ENCODE assay signal across 9 mouse cellular contexts in genomic region chr17:5377151-5377929, GRCm38 (mm10). TPM values are rescaled to one million over a fixed set of nuclear protein-coding genes. Genes with fewer than 3 reads are reported as not detected.
DNase-seq lines count a peak whose midpoint lies in the region; ATAC-seq and TF ChIP-seq lines count a peak whose summit lies in the region.
"Had no signal": no experiment of that assay in that cellular context is flagged by ENCODE, and none has a peak within 500 bp of the region (broad histone marks: within the 10 kb centered on the region; RNA-seq: fewer than 3 reads in every experiment).

No protein-coding gene starts in this region.

- H3K4me1 ChIP-seq in forebrain, embryonic 13.5 days = peaks cover 14% of the 10 kb centered on the region
- no peaks in the 10 kb centered on the region for H3K4me1 ChIP-seq in forebrain, embryonic 11.5 days (replicated peaks; ENCODE audit: control insufficient read depth, insufficient read depth, low read length)
- H3K4me1 ChIP-seq in midbrain, embryonic 11.5 days (ENCODE audit: control insufficient read depth, insufficient read depth, low read length) = peaks cover 4% of the 10 kb centered on the region
- H3K4me1 ChIP-seq in midbrain, postnatal 0 days (ENCODE audit: insufficient read depth, low read length) = peaks cover 4% of the 10 kb centered on the region; the same call in 1 of the 2 replicates
- peaks cover 14% of the 10 kb centered on the region for H3K4me1 ChIP-seq in hindbrain, embryonic 13.5 days (replicated peaks)
- H3K4me1 ChIP-seq in midbrain, embryonic 16.5 days (ENCODE audit: control insufficient read depth, insufficient read depth, low read length) = peaks cover 13% of the 10 kb centered on the region
- no peaks in the 10 kb centered on the region for H3K4me1 ChIP-seq in thymus, adult 2 months (replicated peaks; ENCODE audit: control insufficient read depth, insufficient read depth, low read length)

- DNase-seq in forebrain, embryonic 11.5 days (ENCODE audit: low spot score) = no peak
- DNase-seq in midbrain, embryonic 11.5 days (ENCODE audit: low spot score, missing footprints) = no peak
- DNase-seq in midbrain, postnatal 0 days (ENCODE audit: low spot score) = no peak
- no peak for DNase-seq in heart, postnatal 4 days
- no peak for DNase-seq in thymus, adult 2 months

- TF ChIP-seq CTCF in midbrain, postnatal 0 days (IDR thresholded peaks at IDR 0.05) = no peak
- no peak for TF ChIP-seq CTCF in thymus, adult 2 months (IDR thresholded peaks at IDR 0.05; ENCODE audit: borderline replicate concordance, control insufficient read depth, extremely low read depth, insufficient read depth, low read length, poor library complexity)

- no peaks in the 10 kb centered on the region for H3K36me3 ChIP-seq in forebrain, embryonic 13.5 days (ENCODE audit: poor library complexity, severe bottlenecking)
- no peaks in the 10 kb centered on the region for H3K36me3 ChIP-seq in forebrain, embryonic 11.5 days (ENCODE audit: control insufficient read depth, insufficient read depth, low read length)
- no peaks in the 10 kb centered on the region for H3K36me3 ChIP-seq in midbrain, embryonic 11.5 days (ENCODE audit: control insufficient read depth, insufficient read depth, low read length)
- no peaks in the 10 kb centered on the region for H3K36me3 ChIP-seq in midbrain, postnatal 0 days (ENCODE audit: insufficient read depth, low read length)
- H3K36me3 ChIP-seq in hindbrain, embryonic 13.5 days = no peaks in the 10 kb centered on the region
- no peaks in the 10 kb centered on the region for H3K36me3 ChIP-seq in midbrain, embryonic 16.5 days (ENCODE audit: control insufficient read depth, insufficient read depth, low read length)
- no peaks in the 10 kb centered on the region for H3K36me3 ChIP-seq in thymus, adult 2 months (ENCODE audit: control insufficient read depth, insufficient read depth, low read length)

- H3K9me3 ChIP-seq in forebrain, embryonic 13.5 days (replicated peaks) = no peaks in the 10 kb centered on the region
- no peaks in the 10 kb centered on the region for H3K9me3 ChIP-seq in forebrain, embryonic 11.5 days (ENCODE audit: control insufficient read depth, low read length)
- no peaks in the 10 kb centered on the region for H3K9me3 ChIP-seq in midbrain, embryonic 11.5 days (ENCODE audit: control insufficient read depth, low read length)
- H3K9me3 ChIP-seq in midbrain, postnatal 0 days (ENCODE audit: low read length) = no peaks in the 10 kb centered on the region
- no peaks in the 10 kb centered on the region for H3K9me3 ChIP-seq in hindbrain, embryonic 13.5 days
- no peaks in the 10 kb centered on the region for H3K9me3 ChIP-seq in midbrain, embryonic 16.5 days (replicated peaks; ENCODE audit: control insufficient read depth, low read length, poor library complexity, severe bottlenecking)

- no peak overlapping the region for H3K4me3 ChIP-seq in forebrain, embryonic 13.5 days
- H3K4me3 ChIP-seq in forebrain, embryonic 11.5 days (ENCODE audit: low read depth, low read length) = no peak overlapping the region
- H3K4me3 ChIP-seq in midbrain, embryonic 11.5 days (ENCODE audit: low read depth, low read length) = no peak overlapping the region
- no peak overlapping the region for H3K4me3 ChIP-seq in midbrain, postnatal 0 days (ENCODE audit: low read depth, low read length)
- no peak overlapping the region for H3K4me3 ChIP-seq in hindbrain, embryonic 13.5 days
- no peak overlapping the region for H3K4me3 ChIP-seq in midbrain, embryonic 16.5 days (ENCODE audit: low read depth, low read length)
- no peak overlapping the region for H3K4me3 ChIP-seq in thymus, adult 2 months (ENCODE audit: control insufficient read depth, insufficient read depth, low read length)

- peak overlapping the region; percentile 27 for H3K4me2 ChIP-seq in forebrain, embryonic 13.5 days
- no peak overlapping the region for H3K4me2 ChIP-seq in forebrain, embryonic 11.5 days (ENCODE audit: low read depth, low read length, severe bottlenecking)
- H3K4me2 ChIP-seq in midbrain, embryonic 11.5 days = no peak overlapping the region
- no peak overlapping the region for H3K4me2 ChIP-seq in midbrain, postnatal 0 days (ENCODE audit: low read depth, low read length, poor library complexity, severe bottlenecking)
- H3K4me2 ChIP-seq in hindbrain, embryonic 13.5 days = peak overlapping the region; percentile 24
- peak overlapping the region; percentile 33 for H3K4me2 ChIP-seq in midbrain, embryonic 16.5 days (ENCODE audit: low read length)

- no peak for TF ChIP-seq POLR2A in thymus, adult 2 months (IDR thresholded peaks at IDR 0.05; ENCODE audit: control insufficient read depth, extremely low read depth, insufficient read depth, low read length, poor library complexity)

- no peaks in the 10 kb centered on the region for H3K27me3 ChIP-seq in forebrain, embryonic 13.5 days
- H3K27me3 ChIP-seq in forebrain, embryonic 11.5 days (ENCODE audit: control insufficient read depth, insufficient read depth, low read length) = no peaks in the 10 kb centered on the region
- no peaks in the 10 kb centered on the region for H3K27me3 ChIP-seq in midbrain, embryonic 11.5 days (ENCODE audit: control insufficient read depth, insufficient read depth, low read length)
- no peaks in the 10 kb centered on the region for H3K27me3 ChIP-seq in midbrain, postnatal 0 days (ENCODE audit: insufficient read depth, low read length)
- 0 out of 2 replicates have a peak, but pooled peaks cover 5% of the 10 kb centered on the region for H3K27me3 ChIP-seq in hindbrain, embryonic 13.5 days
- H3K27me3 ChIP-seq in midbrain, embryonic 16.5 days (ENCODE audit: control insufficient read depth, insufficient read depth, low read depth, low read length) = no peaks in the 10 kb centered on the region
- no peaks in the 10 kb centered on the region for H3K27me3 ChIP-seq in thymus, adult 2 months (ENCODE audit: control insufficient read depth, insufficient read depth, low read length)

- ATAC-seq in forebrain, embryonic 13.5 days = peak; percentile 70
- no peak for ATAC-seq in forebrain, embryonic 11.5 days (replicated peaks; ENCODE audit: low FRiP score)
- 0 out of 2 replicates have a peak, but pooled peaks have one; percentile 30 for ATAC-seq in midbrain, embryonic 11.5 days (ENCODE audit: low FRiP score)
- ATAC-seq in midbrain, postnatal 0 days (ENCODE audit: low FRiP score) = no peak
- ATAC-seq in hindbrain, embryonic 13.5 days (ENCODE audit: low FRiP score) = no peak
- ATAC-seq in midbrain, embryonic 16.5 days = peak; percentile 71; the same call in 1 of the 2 replicates

- H3K9ac ChIP-seq in forebrain, embryonic 13.5 days = 0 out of 2 replicates have a peak overlapping the region, but pooled peaks have one; percentile 18
- no peak overlapping the region for H3K9ac ChIP-seq in forebrain, embryonic 11.5 days (ENCODE audit: low read length)
- H3K9ac ChIP-seq in midbrain, embryonic 11.5 days (ENCODE audit: low read length) = no peak overlapping the region
- no peak overlapping the region for H3K9ac ChIP-seq in midbrain, postnatal 0 days (replicated peaks; ENCODE audit: low read length, poor library complexity, severe bottlenecking)
- H3K9ac ChIP-seq in hindbrain, embryonic 13.5 days = peak overlapping the region; percentile 35; the same call in 1 of the 2 replicates
- no peak overlapping the region for H3K9ac ChIP-seq in midbrain, embryonic 16.5 days (ENCODE audit: low read depth, low read length)

- H3K27ac ChIP-seq in forebrain, embryonic 13.5 days = peak overlapping the region; percentile 65; the same call in 1 of the 2 replicates
- no peak overlapping the region for H3K27ac ChIP-seq in forebrain, embryonic 11.5 days (ENCODE audit: low read depth, low read length)
- H3K27ac ChIP-seq in midbrain, embryonic 11.5 days (ENCODE audit: low read depth, low read length) = no peak overlapping the region
- no peak overlapping the region for H3K27ac ChIP-seq in midbrain, postnatal 0 days (ENCODE audit: low read depth, low read length)
- peak overlapping the region; percentile 40 for H3K27ac ChIP-seq in hindbrain, embryonic 13.5 days
- peak overlapping the region; percentile 26 for H3K27ac ChIP-seq in midbrain, embryonic 16.5 days (ENCODE audit: low read length)
- H3K27ac ChIP-seq in thymus, adult 2 months (ENCODE audit: control insufficient read depth, insufficient read depth, low read length) = no peak overlapping the region

- WGBS in forebrain, embryonic 13.5 days = 25% methylated on average over 11 of the region's 11 CpGs
- 37% methylated on average over 11 of the region's 11 CpGs for WGBS in forebrain, embryonic 11.5 days
- 36% methylated on average over 11 of the region's 11 CpGs for WGBS in midbrain, embryonic 11.5 days
- 14% methylated on average over 11 of the region's 11 CpGs for WGBS in midbrain, postnatal 0 days
- 20% methylated on average over 11 of the region's 11 CpGs for WGBS in hindbrain, embryonic 13.5 days
- 13% methylated on average over 11 of the region's 11 CpGs for WGBS in midbrain, embryonic 16.5 days
- 64% methylated on average over 11 of the region's 11 CpGs for WGBS in thymus, adult 2 months

RNA-seq across cellular contexts. Expression of gene Ldhal6b, which starts 41.2 kb away (rescaled TPM):
- 0.11 TPM in 1 of 2 replicates, not detected in the other for polyA plus RNA-seq in forebrain, embryonic 13.5 days (2015; fragmentation: Nextera tagmentation; extraction: Ambion mirVana)
- not detected in 2 replicates for polyA plus RNA-seq in forebrain, embryonic 11.5 days (2014; fragmentation: Nextera tagmentation; extraction: Ambion mirVana)
- not detected in 2 replicates for polyA plus RNA-seq in midbrain, embryonic 11.5 days (2014; fragmentation: Nextera tagmentation; extraction: Ambion mirVana)
- total RNA-seq in midbrain, postnatal 0 days (2014; rRNA removed) = 0.19 and 0.55 TPM in 2 replicates
- polyA plus RNA-seq in midbrain, postnatal 0 days (2015; fragmentation: Nextera tagmentation; extraction: Ambion mirVana) = 0.10 and 0.15 TPM in 2 replicates
- 0.18 TPM in 1 of 2 replicates, not detected in the other for polyA plus RNA-seq in hindbrain, embryonic 13.5 days (2015; fragmentation: Nextera tagmentation; extraction: Ambion mirVana)
- polyA plus RNA-seq in midbrain, embryonic 16.5 days (2015; fragmentation: Nextera tagmentation; extraction: Ambion mirVana) = 0.25 TPM in 1 of 2 replicates, not detected in the other
- total RNA-seq in heart, postnatal 4 days (2021) = 1 to 10 TPM; 1.0 to 1.3 TPM
- polyA plus RNA-seq in thymus, adult 2 months (2012; rRNA removed) = 1.4 TPM in 2 replicates
- polyA plus RNA-seq: embryonic facial prominence, embryonic 11.5 days had no signal

Comparison
In these comparisons a context has a peak if more than half of its experiments do, and no peak if none do; other contexts are left out.
1. ATAC-seq: peak in forebrain, embryonic 13.5 days (single experiment), midbrain, embryonic 11.5 days (single experiment) and midbrain, embryonic 16.5 days (single experiment); none in forebrain, embryonic 11.5 days (single experiment), midbrain, postnatal 0 days (single experiment) and hindbrain, embryonic 13.5 days (single experiment).
2. H3K27ac ChIP-seq: peak in forebrain, embryonic 13.5 days (single experiment), hindbrain, embryonic 13.5 days (single experiment) and midbrain, embryonic 16.5 days (single experiment); none in forebrain, embryonic 11.5 days (single experiment), midbrain, embryonic 11.5 days (single experiment), midbrain, postnatal 0 days (single experiment) and thymus, adult 2 months (single experiment).
3. H3K4me2 ChIP-seq: peak in forebrain, embryonic 13.5 days (single experiment), hindbrain, embryonic 13.5 days (single experiment) and midbrain, embryonic 16.5 days (single experiment); none in forebrain, embryonic 11.5 days (single experiment), midbrain, embryonic 11.5 days (single experiment) and midbrain, postnatal 0 days (single experiment).
4. H3K9ac ChIP-seq: peak in forebrain, embryonic 13.5 days (single experiment) and hindbrain, embryonic 13.5 days (single experiment); none in forebrain, embryonic 11.5 days (single experiment), midbrain, embryonic 11.5 days (single experiment), midbrain, postnatal 0 days (single experiment) and midbrain, embryonic 16.5 days (single experiment).